Mouse (Mus musculus): ENCODE measurements around the gene Adam17. TPM values are rescaled to one million over a fixed set of nuclear protein-coding genes. Genes with fewer than 3 reads are reported as not detected.
"Not testable (repeated sequence)": the region's sequence is repeated elsewhere in the genome, so short reads cannot be mapped to it uniquely, and the experiment has no call there.

The Adam17 gene
- polyA plus RNA-seq, 1 experiment, result 50.2 TPM

DNA sequence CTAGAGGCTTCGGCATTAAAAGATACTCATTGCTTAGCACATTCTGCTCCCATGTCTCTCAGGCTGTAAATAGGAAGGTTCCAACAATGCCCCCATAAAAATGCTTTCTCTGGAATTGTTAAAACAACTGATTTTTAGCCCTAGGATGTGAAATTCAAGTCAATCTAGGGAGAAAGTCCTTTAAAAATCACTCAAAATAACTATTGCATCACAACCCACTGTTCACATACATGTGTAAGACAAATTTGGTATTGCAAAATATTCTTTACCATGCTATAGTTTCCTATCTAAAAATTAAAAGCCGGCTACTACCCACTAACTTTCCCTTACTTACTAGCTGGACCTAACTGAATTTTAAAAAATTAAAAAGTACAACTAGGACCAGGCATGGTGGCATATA lies 12.8 kb upstream of the Adam17 start:
- WGBS, result 92% methylated on average over 2 of the region's 2 CpGs
- H3K4me3 ChIP-seq (replicated peaks; ENCODE audit: extremely low read depth, low read depth, low read length), result no peak overlapping the region
- no peaks in the 10 kb centered on the region for H3K4me1 ChIP-seq (ENCODE audit: control insufficient read depth, insufficient read depth, low read length)
- no peak for DNase-seq
- no peak for TF ChIP-seq POLR2A (IDR thresholded peaks at IDR 0.05; ENCODE audit: borderline replicate concordance, extremely low read depth, low read depth, low read length)
- no peak for TF ChIP-seq CTCF (IDR thresholded peaks at IDR 0.05; ENCODE audit: insufficient read depth, low read length)

DNA sequence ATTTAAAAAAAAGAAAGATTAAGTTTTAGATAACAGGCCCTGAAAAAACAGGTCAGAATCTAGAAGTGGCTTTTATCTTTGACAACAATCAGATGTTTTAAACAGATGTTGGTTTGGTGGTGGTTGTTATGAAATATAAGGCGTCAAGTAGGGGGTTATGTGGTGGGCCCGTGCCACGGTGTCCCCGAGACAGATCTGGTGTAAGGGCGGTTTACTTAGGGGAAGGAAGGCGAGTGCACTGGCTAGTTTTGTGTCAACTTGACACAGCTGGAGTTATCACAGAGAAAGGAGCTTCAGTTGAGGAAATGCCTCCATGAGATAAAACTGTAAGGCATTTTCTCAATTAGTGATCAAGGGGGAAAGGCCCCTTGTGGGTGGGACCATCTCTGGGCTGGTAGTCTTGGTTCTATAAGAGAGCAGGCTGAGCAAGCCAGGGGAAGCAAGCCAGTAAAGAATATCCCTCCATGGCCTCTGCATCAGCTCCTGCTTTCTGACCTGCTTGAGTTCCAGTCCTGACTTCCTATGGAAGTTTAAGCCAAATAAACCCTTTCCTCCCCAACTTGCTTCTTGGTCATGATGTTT lies 5.4 kb upstream of the Adam17 start:
- WGBS, result 40% methylated on average over 6 of the region's 6 CpGs
- H3K4me1 ChIP-seq (ENCODE audit: control insufficient read depth, insufficient read depth, low read length); DNase-seq; H3K4me3 ChIP-seq (replicated peaks; ENCODE audit: extremely low read depth, low read depth, low read length): not testable (repeated sequence)

GRCm38 (mm10) chr12:21375376-21376157 lies 2.1 kb upstream of the Adam17 start:
- no peak overlapping the region for H3K4me3 ChIP-seq (replicated peaks; ENCODE audit: extremely low read depth, low read depth, low read length)
- H3K4me1 ChIP-seq (ENCODE audit: control insufficient read depth, insufficient read depth, low read length), result peaks cover 4% of the 10 kb centered on the region
- TF ChIP-seq POLR2A (IDR thresholded peaks at IDR 0.05; ENCODE audit: borderline replicate concordance, extremely low read depth, low read depth, low read length) (no peak), CTCF (IDR thresholded peaks at IDR 0.05; ENCODE audit: insufficient read depth, low read length) (no peak)
- WGBS, result 55% methylated on average over 3 of the region's 3 CpGs
- no peak for DNase-seq

DNA sequence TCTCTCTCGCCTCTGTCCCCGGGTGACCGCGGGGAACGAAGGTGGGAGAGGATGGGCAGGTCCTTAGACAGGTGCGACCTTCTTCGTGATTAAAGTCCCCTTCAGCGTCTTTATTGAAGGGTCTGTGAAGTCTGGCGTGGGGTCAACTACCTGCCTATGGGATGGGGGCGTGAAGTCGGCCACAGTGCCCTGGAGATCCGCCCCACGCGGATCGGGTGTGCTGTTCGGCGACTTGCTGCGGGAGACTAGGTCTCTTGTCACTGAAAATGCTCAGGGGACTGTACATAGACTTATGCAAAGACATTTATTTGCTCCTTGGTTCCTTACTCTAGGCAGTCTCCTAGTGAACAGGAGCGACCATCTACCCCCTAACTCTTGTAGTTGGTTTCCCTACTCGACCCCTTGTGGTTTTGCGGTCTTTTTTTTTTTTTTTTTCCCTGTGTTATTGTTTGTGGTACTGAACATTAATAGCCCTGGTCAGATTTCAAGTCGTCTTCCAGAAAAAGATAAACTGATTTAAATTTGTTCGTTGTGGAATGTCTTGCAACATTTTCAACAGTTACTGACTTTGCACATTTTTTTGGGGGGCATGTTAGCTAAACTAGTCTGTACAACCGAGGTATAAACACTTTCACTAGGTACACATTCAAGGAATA lies 516 bp upstream of the Adam17 start:
- no peak for TF ChIP-seq POLR2A (IDR thresholded peaks at IDR 0.05; ENCODE audit: borderline replicate concordance, extremely low read depth, low read depth, low read length)
- TF ChIP-seq CTCF (IDR thresholded peaks at IDR 0.05; ENCODE audit: insufficient read depth, low read length), result no peak
- peak overlapping the region; percentile 85 for H3K4me3 ChIP-seq (replicated peaks; ENCODE audit: extremely low read depth, low read depth, low read length)
- DNase-seq, result no peak
- 2% methylated on average over 24 of the region's 24 CpGs for WGBS
- peaks cover 4% of the 10 kb centered on the region for H3K4me1 ChIP-seq (ENCODE audit: control insufficient read depth, insufficient read depth, low read length)

- no peak for TF ChIP-seq CTCF (IDR thresholded peaks at IDR 0.05; ENCODE audit: insufficient read depth, low read length)
- TF ChIP-seq POLR2A (IDR thresholded peaks at IDR 0.05; ENCODE audit: borderline replicate concordance, extremely low read depth, low read depth, low read length), result no peak
- Histone ChIP-seq H3K4me3 (replicated peaks; ENCODE audit: extremely low read depth, low read depth, low read length) (no peak overlapping the region), H3K4me1 (ENCODE audit: control insufficient read depth, insufficient read depth, low read length) (peaks cover 15% of the 10 kb centered on the region)
- no peak for DNase-seq
- 81% methylated on average over 1 of the region's 1 CpGs for WGBS
Measured at GRCm38 (mm10) chr12:21370035-21370611, 3.3 kb downstream of the Adam17 start.

DNA sequence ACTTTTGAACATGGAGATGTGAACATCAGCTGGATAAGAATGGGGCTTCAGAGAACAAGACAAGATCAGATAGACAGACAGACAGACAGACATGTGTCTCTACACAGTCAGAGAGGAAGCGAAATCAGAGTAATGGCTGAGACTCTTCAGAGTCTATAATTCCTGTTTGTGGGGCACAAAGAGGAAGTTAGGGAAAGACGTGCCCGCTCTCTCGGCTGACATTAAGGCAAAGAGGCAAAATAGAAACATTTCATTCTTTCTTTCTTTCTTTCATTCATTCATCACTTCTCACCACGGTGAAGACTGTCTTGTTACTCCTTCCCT lies 4.4 kb downstream of the Adam17 start:
- Histone ChIP-seq H3K4me1 (ENCODE audit: control insufficient read depth, insufficient read depth, low read length) (peaks cover 15% of the 10 kb centered on the region), H3K4me3 (replicated peaks; ENCODE audit: extremely low read depth, low read depth, low read length) (no peak overlapping the region)
- 80% methylated on average over 5 of the region's 5 CpGs for WGBS
- TF ChIP-seq POLR2A (IDR thresholded peaks at IDR 0.05; ENCODE audit: borderline replicate concordance, extremely low read depth, low read depth, low read length) (no peak), CTCF (IDR thresholded peaks at IDR 0.05; ENCODE audit: insufficient read depth, low read length) (no peak)
- DNase-seq, result no peak

- H3K4me1 ChIP-seq (ENCODE audit: control insufficient read depth, insufficient read depth, low read length), result peaks cover 15% of the 10 kb centered on the region
- WGBS, result 83% methylated on average over 9 of the region's 9 CpGs
- no peak for DNase-seq
- TF ChIP-seq POLR2A (IDR thresholded peaks at IDR 0.05; ENCODE audit: borderline replicate concordance, extremely low read depth, low read depth, low read length) (no peak), CTCF (IDR thresholded peaks at IDR 0.05; ENCODE audit: insufficient read depth, low read length) (no peak)
- H3K4me3 ChIP-seq (replicated peaks; ENCODE audit: extremely low read depth, low read depth, low read length), result no peak overlapping the region
Measured at GRCm38 (mm10) chr12:21368376-21369086, 4.9 kb downstream of the Adam17 start.

- DNase-seq, result peak; percentile 19
- TF ChIP-seq CTCF (IDR thresholded peaks at IDR 0.05; ENCODE audit: insufficient read depth, low read length) (no peak), POLR2A (IDR thresholded peaks at IDR 0.05; ENCODE audit: borderline replicate concordance, extremely low read depth, low read depth, low read length) (no peak)
- WGBS, result 64% methylated on average over 10 of the region's 10 CpGs
- Histone ChIP-seq H3K4me3 (replicated peaks; ENCODE audit: extremely low read depth, low read depth, low read length) (no peak overlapping the region), H3K4me1 (ENCODE audit: control insufficient read depth, insufficient read depth, low read length) (peaks cover 14% of the 10 kb centered on the region)
Measured at GRCm38 (mm10) chr12:21364624-21365435, 8.6 kb downstream of the Adam17 start.

DNA sequence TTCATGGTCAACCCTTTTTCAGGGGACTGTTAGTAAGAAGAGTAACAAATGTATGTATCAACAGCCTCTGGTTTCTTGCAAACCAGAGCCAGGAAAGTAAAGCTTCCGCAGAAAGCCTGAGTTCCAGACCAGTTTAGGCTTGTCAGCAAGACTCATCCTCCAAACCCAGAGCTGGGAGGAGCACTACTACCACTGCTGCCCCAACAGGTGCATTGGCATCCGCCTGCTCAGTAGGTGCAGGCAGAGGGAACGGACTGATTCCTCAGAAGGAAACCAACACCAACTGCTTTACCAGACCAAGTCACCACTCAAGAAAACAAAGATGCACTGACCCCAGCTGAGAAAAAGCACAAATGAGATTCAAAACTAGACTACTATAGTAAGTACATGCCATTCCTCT lies 10.2 kb downstream of the Adam17 start:
- peaks cover 8% of the 10 kb centered on the region for H3K4me1 ChIP-seq (ENCODE audit: control insufficient read depth, insufficient read depth, low read length)
- no peak for DNase-seq
- no peak overlapping the region for H3K4me3 ChIP-seq (replicated peaks; ENCODE audit: extremely low read depth, low read depth, low read length)
- no peak for TF ChIP-seq CTCF (IDR thresholded peaks at IDR 0.05; ENCODE audit: insufficient read depth, low read length)
- no peak for TF ChIP-seq POLR2A (IDR thresholded peaks at IDR 0.05; ENCODE audit: borderline replicate concordance, extremely low read depth, low read depth, low read length)
- WGBS, result 72% methylated on average over 3 of the region's 3 CpGs
